Mouse (Mus musculus) left cerebral cortex, adult 9 months (tissue): ENCODE measurements around the gene Pde4d.

ENCODE experiments used
- DNase-seq, 2 experiments: peaks; one replicate each; pipeline ENCODE4 v3.0.0; 2022; ENCODE audit warnings: low spot score in 2 of 2

The Pde4d gene

DNA sequence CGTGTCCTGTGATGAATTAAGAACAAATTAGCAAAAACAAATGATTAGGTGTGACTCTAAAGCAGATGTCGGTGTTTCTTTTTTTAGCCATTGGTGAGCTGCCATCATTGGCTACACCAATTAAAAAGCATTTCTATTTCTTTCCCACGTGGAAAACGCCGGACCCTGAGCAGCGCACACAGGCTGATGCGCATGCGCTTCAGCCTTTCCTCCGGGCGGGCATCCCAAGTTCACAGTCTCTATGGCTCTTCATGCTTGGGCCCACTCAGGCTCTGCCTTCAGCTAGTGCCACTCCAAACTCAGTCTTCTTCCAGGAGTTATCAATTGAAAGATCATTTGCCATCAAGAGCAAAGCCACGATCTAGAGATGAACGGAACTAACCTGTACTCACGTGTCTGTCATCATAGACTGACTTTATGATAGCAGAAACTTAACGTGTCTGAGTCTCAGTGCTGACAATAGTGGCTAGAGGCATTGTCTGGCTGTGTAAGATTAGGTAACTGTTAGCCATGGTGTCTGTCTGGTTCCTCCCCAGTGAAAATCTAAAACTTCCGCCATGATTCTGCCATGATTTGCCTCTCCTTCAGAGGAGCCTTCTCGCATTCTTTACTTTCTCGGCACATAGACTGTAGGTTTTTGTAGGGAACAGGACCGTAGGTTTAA, 1175.8 kb downstream of the Pde4d start:
- DNase-seq, result no peak

DNA sequence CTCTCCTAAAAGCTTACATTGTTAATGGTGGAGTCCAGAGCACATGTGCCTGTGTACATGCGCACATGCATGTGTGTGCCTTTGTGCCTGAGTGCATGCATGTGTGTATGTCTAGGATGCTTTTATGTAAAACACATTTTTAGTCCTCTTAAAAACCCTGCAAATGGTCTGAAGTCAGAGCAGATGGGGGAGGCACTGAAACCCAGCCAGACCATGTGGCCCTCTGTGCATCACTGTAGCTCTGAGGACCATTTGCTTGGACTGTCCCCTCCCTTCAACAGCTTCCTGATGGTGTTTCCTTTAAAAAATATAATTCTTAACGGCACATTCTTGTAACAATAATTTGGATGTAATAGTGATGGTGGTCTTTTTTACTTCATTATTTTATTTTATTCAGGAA, 1177.5 kb downstream of the Pde4d start:
- no peak for DNase-seq

DNA sequence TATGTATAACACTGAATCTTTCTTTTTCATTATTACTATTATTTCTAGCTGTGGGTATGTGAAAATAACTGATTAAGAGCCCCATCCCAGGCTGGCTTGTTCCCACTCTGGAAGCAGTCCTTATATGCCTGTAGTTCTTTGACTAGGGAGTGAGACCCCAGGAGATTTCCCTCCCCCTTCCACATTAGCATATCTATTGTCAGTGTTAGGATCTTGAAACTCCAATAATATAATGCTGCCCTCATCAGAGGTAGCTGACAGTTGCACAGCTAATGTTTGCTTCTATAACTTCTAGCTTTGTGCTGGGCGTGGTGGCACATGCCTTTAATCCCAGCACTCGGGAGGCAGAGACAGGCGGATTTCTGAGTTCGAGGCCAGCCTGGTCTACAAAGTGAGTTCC, 1178.9 kb downstream of the Pde4d start:
- DNase-seq, result no peak

DNA sequence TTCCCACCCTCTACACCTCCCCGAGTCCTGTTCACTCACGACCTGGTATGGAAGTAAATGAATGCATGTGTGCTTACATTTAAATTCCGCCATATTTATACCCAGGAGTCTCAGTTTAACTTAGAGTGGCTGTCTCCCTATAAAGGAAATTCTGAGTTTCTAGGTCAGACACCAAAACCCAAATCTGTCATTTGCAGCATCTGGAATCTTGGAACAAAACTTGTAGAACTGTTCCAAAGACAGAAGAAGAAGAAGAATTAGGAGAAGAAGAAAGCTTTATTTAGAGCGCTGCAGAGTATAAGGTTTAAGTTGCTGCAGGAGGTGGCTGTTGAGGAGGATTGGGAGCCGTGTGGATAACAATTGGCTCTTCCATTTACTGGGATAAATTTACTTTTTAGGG, 1179.5 kb downstream of the Pde4d start:
- no peak for DNase-seq

DNA sequence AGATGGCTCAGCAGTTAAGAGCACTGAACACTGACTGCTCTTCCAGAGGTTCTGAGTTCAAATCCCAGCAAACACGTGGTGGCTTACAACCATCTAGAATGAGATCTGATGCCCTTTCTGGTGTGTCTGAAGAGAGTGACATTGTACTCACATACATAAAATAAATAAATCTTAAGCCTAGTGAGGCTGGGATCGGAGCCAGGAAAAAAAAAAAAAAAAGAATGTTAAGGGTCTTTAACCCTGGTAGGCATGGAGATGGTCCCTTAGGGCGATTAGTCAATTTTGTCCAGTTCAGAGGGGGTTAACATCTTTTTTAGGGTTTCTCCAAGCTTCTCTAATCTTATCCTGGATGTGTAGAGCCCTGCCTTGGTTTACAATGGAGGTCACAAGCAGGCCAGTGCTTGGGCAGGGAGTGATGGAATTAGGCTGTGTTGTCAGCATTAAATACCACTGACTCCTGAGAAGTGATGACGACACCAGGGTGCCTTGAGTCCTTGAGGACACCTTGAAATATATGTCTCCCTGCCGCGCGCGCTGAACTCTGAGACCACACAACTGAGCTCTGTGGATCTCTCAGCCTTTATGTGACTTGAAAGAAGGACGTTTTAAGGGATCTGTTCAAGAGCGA, 1181.8 kb downstream of the Pde4d start:
- no peak for DNase-seq

DNA sequence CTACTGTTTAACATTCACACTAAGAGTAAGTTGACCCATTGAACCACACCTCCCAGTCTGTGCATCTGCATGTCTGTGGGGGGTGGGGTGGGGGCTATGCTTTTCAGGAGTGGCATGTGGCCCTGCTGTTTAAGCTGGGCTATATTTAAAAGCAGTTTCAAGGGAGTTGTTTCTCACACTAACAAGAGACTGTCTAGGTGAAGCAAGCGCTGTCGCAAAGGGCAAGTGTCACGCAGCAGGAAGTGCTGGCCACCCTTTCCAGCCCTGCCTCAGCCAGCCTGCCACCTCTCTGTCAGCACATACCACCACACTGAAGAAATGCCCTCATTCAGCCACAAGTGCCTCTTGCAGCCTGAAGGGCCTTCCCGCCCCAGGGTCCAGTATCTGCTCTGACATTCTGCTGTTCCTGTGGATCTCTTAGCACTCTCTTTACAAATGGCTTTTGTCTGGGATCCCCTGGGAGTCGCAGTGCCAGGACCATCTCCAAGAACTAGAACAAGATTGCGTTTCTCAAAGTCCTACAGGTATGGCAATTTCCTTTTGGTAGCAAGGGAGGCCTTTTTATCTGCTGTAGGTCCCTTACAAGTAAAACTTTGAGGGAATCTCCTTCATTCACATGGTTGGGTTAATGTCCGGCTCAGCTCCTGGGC, 1182.8 kb downstream of the Pde4d start:
- DNase-seq, result no peak

DNA sequence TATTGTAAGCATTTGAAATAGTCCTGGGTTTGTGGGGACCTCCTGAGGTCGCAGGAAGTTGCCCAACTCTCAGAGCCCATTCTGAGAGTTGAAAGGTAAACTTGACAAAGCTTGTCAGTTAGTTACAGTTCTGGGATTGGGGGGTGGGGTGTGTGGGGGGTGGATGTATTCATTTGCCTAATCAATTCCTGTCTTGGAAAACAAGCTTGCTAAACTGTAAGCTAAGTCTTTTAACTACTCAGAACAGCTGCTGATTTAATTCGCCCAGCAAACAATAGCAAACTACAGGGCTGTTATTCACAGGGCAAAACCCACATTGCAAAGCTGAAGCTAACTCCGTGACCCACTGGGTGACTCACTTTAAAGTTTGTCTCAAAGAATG, 1183.3 kb downstream of the Pde4d start:
- DNase-seq, result no peak

DNA sequence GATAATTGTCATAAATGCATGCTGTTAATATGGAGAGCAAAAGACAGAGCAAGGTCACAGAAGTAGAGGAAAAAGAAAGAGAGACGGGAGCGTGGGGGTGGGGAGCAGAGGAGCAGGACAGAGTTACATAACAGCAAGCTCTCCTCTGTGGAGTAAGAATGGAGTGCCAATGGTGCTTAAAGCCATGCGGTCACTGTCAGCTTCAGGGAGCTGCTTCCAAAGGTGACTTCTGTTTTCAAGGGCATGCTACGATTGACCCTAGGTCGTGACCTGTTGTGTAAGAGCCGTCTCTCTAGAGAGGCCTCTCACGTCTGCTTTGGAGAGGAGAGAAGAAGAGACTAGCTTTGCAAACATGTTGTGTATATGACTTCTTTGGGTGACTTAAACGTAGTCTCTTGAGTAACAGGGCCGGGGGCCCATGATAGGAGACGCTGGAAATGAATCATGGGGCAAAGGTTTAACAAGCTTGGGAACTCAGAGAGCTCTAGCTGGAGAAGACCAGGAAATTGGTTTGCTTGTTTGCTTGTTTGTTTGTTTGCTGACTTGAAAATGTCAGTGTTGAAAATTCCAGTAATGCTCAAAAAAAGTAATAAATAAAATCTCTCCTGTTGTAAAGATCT, 1186.3 kb downstream of the Pde4d start:
- no peak for DNase-seq

DNA sequence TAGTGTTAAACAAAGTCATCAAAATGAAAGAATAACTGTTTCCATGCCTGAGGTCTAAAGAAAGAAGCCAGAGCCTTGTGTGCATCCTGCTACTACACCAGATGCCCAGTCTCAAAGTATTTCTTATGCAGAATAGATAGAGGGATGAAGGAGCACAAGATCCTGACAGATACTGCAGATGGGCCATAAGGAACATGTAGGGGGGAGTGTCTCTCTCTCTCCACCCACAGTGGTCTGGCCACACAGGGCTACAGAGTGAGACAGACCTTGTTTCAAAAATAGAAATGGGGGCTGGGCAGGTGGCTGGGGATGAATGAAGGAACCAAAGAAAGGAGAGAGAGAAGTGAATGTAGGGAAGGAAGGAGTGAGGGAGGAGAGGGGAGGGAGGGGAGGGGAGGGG, 1188.5 kb downstream of the Pde4d start:
- DNase-seq, result no peak

DNA sequence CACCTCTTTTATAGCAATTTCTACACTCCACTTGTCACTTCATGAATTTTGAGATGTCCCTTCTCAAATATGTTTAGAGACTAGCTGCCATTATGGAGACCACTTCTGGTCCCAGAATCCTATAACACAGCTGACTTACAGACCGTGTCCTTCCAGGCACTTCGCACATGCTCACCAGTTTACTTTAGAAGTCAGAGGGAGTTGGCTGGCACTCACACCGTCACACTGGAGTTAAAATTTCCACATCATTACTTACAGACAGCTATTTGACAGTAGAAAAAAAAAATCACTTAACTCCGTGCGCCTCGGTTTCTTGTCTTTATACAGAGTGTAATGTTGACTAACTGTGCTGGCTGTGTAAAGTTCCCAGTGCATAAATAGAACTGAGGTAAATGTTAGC, 1189.5 kb downstream of the Pde4d start:
- no peak for DNase-seq

DNA sequence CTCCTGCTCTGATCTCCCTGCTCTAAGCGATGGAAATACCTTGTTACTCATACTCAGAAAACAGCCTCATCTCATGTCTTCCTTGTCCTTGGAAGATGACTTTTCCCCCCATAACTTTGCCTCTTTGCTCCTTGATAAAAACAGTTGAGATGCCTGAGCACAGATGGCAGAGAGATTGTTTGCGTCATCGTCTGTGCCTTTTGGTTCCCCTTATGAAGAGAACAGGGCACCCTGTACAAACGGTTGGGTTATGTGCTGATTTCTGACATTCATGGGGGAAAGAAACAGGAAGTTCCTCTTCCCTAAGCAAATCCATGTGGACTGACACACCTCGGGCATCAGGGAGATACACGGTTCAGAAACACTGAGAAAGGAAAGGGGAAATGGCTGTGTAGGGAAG, 1191.8 kb downstream of the Pde4d start:
- DNase-seq, result no peak

DNA sequence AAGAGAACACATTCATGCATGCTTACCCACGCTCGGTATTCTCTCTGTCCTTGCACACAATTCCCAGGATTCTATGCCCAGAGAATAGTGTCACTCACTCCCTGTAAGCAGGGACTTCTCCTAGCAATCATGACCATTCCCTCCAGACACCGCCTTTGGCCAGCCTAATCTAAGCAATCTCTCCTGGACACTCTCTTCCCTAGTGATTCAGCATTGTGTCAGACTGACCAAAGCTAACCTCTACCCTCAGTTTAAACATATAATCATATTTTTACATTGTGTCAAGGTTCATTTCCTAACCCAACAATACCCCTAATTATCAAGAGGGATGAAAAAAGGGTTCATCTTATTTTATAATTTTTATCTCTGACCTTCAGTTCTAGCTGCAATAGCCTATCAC, 1193.7 kb downstream of the Pde4d start:
- no peak for DNase-seq

DNA sequence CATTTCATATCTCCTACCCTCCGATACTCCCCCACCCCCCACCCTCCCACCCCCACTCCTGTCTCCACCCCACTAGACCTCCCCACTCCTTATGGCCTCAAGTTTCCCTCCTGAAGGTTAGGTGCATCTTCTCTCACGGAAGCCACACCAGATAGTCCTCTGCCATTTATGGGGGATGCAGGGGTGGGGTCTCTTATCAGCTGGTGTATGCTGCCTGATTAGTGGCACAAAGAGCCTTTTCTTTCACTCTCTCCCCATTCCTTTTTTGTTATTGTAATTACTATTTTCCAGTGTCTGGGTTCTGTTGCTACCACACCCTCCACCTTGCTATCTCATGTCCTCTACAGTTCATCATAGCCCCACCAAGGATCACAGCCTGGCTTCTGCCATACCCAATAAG, 1194.3 kb downstream of the Pde4d start:
- no peak for DNase-seq

DNA sequence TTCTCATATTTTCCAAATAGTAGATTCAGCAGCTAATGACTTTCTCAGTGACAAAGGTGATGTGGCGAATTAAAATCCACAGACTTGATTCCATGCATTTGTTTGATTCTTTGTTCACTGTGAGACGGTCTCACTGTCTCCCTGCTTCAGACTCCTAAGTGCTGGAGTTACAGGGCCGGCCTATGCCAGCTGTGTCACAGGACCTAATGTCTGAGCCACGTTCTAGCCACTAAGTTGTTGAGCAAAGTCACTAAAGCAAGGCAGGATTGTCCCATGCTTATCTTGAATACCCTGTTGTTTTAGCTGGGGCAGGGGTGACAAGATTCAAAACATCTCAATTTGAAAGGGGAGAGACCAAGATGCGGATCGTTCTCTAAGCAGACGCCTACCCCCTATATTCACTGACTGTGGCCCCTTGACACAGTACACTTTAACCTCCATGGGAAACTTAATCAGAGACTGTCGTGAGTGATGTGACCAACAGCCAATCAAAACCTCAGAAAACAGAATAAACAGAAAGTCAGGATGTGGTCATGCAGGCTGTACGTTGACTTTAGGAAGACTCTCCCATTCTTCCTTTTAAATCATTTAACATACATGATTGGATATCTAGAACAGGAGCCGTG, 1195.6 kb downstream of the Pde4d start:
- no peak for DNase-seq

DNA sequence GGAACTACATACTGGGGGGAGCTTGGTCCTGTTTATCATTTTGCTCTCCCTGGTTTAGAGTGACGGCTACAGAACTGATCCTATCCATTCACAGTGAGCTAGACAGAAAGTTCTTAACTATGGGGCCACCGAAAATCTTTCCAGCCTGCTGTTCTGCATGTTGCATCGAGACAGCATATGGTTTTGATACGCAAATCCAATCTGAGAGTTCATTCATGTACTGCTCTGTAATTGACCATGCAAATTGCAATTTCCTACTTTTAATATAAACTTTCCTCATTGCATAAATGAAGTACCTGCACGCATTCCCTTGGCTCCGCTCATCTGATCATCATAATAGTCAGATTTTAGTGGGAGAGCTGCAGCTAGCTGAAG, 1196.1 kb downstream of the Pde4d start:
- DNase-seq, result no peak

DNA sequence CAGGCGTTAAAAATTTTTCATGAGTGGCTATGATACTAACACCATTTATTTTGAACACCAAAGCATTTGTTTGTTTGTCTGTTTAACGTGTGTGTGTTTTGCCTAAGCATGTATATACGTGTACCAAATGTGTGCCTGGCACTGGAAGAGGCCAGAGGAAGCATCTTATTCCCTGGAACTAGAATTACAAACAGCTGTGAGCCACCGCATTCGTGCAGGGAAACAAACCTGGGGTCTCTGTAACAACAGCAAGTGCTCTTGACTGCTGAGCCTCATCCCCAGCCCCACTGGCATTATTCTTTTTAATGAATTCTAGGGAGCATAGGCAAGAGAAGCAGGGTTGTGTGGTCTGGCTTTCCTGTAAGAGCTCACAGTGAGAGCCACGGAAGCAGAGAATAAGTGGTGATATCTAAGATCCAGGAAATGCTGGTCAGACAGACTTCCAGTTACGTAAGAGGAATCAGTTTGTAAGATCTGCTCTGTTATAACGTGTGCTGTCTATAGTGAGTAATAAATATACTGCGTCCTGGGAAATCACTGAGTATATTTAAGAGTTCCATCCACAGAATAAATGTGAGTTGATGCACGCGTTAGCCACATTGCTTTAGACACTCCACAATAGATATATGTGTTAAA, 1197.0 kb downstream of the Pde4d start:
- DNase-seq, result no peak

DNA sequence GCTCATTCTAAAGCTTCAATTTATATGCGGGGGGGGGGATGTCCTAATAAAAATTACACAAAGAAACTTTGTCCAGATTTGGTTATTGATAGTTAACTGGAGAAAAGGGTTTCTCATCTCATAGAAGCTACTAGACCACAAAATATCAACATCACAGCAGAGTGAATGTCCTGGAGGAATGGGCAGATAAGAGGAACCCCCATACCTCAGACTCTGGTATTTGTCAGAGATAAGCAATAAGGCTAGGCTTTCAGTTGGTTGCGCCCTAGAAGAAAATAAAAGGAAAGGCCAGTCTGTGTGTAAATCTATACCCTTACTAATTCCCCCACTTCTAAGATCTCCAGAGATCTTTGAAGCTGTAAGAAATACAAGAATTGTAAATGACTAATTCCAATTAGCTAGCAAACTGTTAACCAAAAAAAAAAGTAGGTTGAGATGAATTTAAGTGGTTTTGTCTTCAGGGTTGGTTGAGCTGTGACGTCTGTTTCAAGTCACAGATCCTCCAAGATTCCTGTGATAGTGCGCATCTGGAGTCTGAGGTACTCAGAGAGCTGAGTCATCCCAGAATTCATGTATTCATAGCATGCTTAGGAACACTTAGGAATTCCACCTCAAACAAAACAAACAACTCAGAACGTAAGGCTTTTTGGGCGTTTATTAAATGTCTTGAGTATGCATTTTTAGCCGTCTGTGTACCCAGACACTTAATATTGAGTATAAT, 1197.9 kb downstream of the Pde4d start:
- no peak for DNase-seq

DNA sequence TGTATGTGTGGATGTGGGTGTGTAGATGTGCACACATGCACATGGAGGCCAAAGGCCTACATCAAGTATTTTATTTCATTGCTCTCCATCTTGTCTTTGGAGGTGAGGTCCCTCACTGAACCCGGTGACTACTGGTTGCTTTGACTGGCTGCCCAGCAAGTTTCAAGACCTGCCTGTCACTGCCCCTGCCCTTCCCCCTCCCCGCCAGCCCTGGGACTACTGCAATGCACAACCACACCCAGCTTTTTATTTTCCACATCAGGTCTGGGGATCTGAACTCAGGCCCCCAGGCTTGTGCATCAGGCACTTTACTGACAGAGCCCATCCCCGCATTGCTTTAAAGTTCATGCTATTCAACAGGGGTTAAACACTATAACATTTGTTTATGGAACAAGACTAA, 1198.6 kb downstream of the Pde4d start:
- no peak for DNase-seq

DNA sequence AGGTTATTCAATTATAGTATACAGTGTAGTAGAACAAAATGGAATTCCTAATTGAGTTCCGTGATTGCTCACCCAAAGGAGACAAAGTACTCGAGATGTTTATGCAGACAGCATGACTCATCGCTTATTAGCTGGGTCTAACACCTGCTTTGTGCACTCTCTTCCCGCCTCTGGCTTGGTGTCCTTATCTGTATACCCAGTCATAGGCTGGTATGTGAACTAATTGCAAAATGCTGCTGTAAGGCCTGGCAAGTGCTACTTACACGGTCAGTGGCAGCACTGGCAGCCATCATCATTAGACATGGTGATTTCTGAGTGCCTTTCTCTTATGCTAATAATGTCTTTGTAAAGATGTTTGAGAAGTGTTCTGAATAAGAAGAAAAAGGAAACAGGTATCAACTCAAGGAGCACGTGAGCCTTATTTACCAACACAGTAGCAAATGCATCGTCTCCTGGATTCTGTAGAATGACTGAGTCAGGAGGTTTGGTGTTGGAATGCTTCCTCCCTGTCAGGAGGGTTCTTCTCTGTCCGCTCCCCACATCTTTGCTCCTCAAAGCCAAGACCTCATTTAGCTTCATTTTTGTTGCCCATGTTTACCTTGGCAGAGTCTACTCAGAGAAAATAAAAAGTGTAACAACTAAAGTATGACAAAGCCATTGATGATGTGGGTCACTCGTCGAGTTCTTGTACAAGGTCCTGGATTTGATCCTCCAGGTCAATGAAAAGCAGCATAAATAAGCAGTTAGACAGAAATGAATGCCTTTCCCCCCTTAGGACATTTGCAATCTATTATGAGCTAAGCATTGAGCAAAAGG, 1202.2 kb downstream of the Pde4d start:
- DNase-seq, result no peak

DNA sequence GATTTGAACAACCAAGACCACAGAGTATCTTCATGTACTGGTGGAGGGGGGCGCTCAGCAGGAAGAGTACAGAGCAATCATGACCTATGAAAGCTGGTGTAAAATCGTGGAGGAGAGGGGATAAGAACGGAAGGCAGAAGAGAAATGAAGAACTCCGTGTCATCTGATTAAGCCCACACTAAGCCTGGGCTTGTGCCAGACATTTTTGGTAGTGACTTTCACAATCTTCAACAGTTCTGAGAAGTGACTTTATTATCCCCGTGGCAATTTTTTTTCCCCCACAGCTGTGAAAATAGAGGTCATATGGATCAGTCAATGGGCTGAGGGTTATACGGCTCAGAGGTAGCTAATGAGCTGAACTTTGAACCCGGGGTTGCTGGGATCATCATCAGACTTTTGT, 1202.9 kb downstream of the Pde4d start:
- no peak for DNase-seq

DNA sequence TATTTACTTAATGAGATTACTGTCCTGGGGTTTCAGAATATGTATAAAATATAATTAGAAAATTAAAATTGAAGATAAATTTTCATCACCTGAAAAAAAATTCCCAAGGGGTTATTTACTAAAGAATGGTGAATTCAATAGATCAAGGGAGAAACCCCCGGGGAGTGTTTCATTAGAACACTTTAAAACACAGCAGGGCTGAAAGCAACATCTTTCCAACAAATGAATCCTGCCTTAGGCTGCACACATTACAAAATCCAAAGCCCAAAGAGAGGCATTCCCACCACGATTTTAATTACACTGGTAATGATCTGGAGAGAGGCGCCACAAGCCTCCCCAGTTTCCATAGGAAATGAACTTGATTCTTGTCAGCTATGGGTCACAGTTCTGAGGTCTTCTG, 1205.6 kb downstream of the Pde4d start:
- DNase-seq, result no peak
